Mouse (Mus musculus) thymus, postnatal 0 days (tissue): Measurements from ENCODE around the gene Gdf3. TPM values are rescaled to one million over a fixed set of nuclear protein-coding genes. Genes with fewer than 3 reads are reported as not detected.
"Not testable (repeated sequence)": the region's sequence is repeated elsewhere in the genome, so short reads cannot be mapped to it uniquely, and the experiment has no call there.

ENCODE experiments used
- DNase-seq: peaks from one replicate; pipeline ENCODE4 v3.0.0-alpha.2; 2015; ENCODE audit warnings: low spot score
- polyA plus RNA-seq: library from polyadenylated mRNA; unstranded; fragments of >200 nt; fragmentation: Nextera tagmentation; extraction: Ambion mirVana; gene quantifications from 2 replicates; pipeline ENCODE4 v1.2.1, GENCODE M21; 2015

Gene Gdf3
- polyA plus RNA-seq, result 0.83 and 0.90 TPM in 2 replicates

GRCm38 (mm10) chr6:122609771-122610170 lies at the start of gene Gdf3:
Gene Gdf3 (minus strand): TSS chr6:122610087.
- DNase-seq, result no peak

- DNase-seq, result peak; percentile 14
These were observed 49.7 kb upstream of the Gdf3 start for GRCm38 (mm10) chr6:122659567-122659966.

GRCm38 (mm10) chr6:122657630-122658029 lies 47.7 kb upstream of the Gdf3 start:
- no peak for DNase-seq

GRCm38 (mm10) chr6:122654301-122654700 lies 44.4 kb upstream of the Gdf3 start:
- DNase-seq, result no peak

GRCm38 (mm10) chr6:122650398-122650980 lies 40.6 kb upstream of the Gdf3 start:
- DNase-seq, result no peak

- no peak for DNase-seq
These were observed 40.0 kb upstream of the Gdf3 start for GRCm38 (mm10) chr6:122649903-122650302.

GRCm38 (mm10) chr6:122644196-122644595 lies 34.3 kb upstream of the Gdf3 start:
- DNase-seq, result not testable (repeated sequence)

GRCm38 (mm10) chr6:122637566-122637965 lies 27.7 kb upstream of the Gdf3 start:
- not testable (repeated sequence) for DNase-seq

GRCm38 (mm10) chr6:122636666-122637065 lies 26.8 kb upstream of the Gdf3 start:
- DNase-seq, result no peak

GRCm38 (mm10) chr6:122635315-122635714 lies 25.4 kb upstream of the Gdf3 start:
- no peak for DNase-seq

GRCm38 (mm10) chr6:122633411-122633810 lies 23.5 kb upstream of the Gdf3 start:
- DNase-seq, result peak; percentile 24

GRCm38 (mm10) chr6:122627469-122628108 lies 17.7 kb upstream of the Gdf3 start:
- no peak for DNase-seq

GRCm38 (mm10) chr6:122626110-122626509 lies 16.2 kb upstream of the Gdf3 start, which contains the start of gene Dppa3:
Gene Dppa3 (plus strand): TSS chr6:122626410.
- no peak for DNase-seq

GRCm38 (mm10) chr6:122625156-122625555 lies 15.3 kb upstream of the Gdf3 start:
- no peak for DNase-seq

- no peak for DNase-seq
These were observed 14.6 kb upstream of the Gdf3 start for GRCm38 (mm10) chr6:122624480-122624879.

GRCm38 (mm10) chr6:122621066-122621465 lies 11.2 kb upstream of the Gdf3 start:
- no peak for DNase-seq

GRCm38 (mm10) chr6:122616022-122616421 lies 6.1 kb upstream of the Gdf3 start:
- no peak for DNase-seq

- peak; percentile 41 for DNase-seq
These were observed 4.2 kb upstream of the Gdf3 start for GRCm38 (mm10) chr6:122614047-122614446.

- DNase-seq, result no peak
These were observed 2.5 kb upstream of the Gdf3 start for GRCm38 (mm10) chr6:122612426-122612825.

GRCm38 (mm10) chr6:122609377-122609728 lies 534 bp downstream of the Gdf3 start:
- DNase-seq, result no peak

- no peak for DNase-seq
These were observed 1.2 kb downstream of the Gdf3 start for GRCm38 (mm10) chr6:122608434-122609376.

- DNase-seq, result no peak
These were observed 2.2 kb downstream of the Gdf3 start for GRCm38 (mm10) chr6:122607700-122608099.
